Mouse (Mus musculus) MN1 (cell line): Measurements from ENCODE around the gene 4930470P17Rik.
A peak's percentile ranks its signal among the peaks of the same experiment; 100 is the strongest.

Experiments
- DNase-seq: peaks from one replicate; pipeline ENCODE4 v3.0.0-alpha.2; 2016; ENCODE audit warnings: low spot score

The 4930470P17Rik gene

GRCm38 (mm10) chr2:170578588-170578987 lies 23.2 kb downstream of the 4930470P17Rik start:
- DNase-seq: no peak

- no peak for DNase-seq
These were observed 24.3 kb downstream of the 4930470P17Rik start for GRCm38 (mm10) chr2:170577502-170577901.

- DNase-seq: no peak
These were observed 25.7 kb downstream of the 4930470P17Rik start for GRCm38 (mm10) chr2:170576077-170576476.

- DNase-seq: no peak
These were observed 36.8 kb downstream of the 4930470P17Rik start for GRCm38 (mm10) chr2:170564995-170565394.

GRCm38 (mm10) chr2:170563956-170564855 lies 37.6 kb downstream of the 4930470P17Rik start:
- no peak for DNase-seq

- DNase-seq: no peak
These were observed 49.7 kb downstream of the 4930470P17Rik start for GRCm38 (mm10) chr2:170552088-170552487.

GRCm38 (mm10) chr2:170550240-170550639 lies 51.6 kb downstream of the 4930470P17Rik start:
- peak; percentile 74 for DNase-seq

- DNase-seq: no peak
These were observed 52.7 kb downstream of the 4930470P17Rik start for GRCm38 (mm10) chr2:170549146-170549545.

- DNase-seq: no peak
These were observed 53.8 kb downstream of the 4930470P17Rik start for GRCm38 (mm10) chr2:170548046-170548445.

- no peak for DNase-seq
These were observed 54.3 kb downstream of the 4930470P17Rik start for GRCm38 (mm10) chr2:170547526-170547925.

- no peak for DNase-seq
These were observed 56.1 kb downstream of the 4930470P17Rik start for GRCm38 (mm10) chr2:170545745-170546144.

GRCm38 (mm10) chr2:170544950-170545349 lies 56.9 kb downstream of the 4930470P17Rik start:
- no peak for DNase-seq

GRCm38 (mm10) chr2:170544159-170544558 lies 57.7 kb downstream of the 4930470P17Rik start:
- DNase-seq: no peak

- DNase-seq: no peak
These were observed 58.2 kb downstream of the 4930470P17Rik start for GRCm38 (mm10) chr2:170543625-170544024.

- no peak for DNase-seq
These were observed 62.6 kb downstream of the 4930470P17Rik start for GRCm38 (mm10) chr2:170539211-170539610.

- DNase-seq: no peak
These were observed 66.0 kb downstream of the 4930470P17Rik start for GRCm38 (mm10) chr2:170535841-170536240.

- DNase-seq: no peak
These were observed 67.0 kb downstream of the 4930470P17Rik start for GRCm38 (mm10) chr2:170534803-170535174.

GRCm38 (mm10) chr2:170534116-170534802 lies 67.6 kb downstream of the 4930470P17Rik start:
- DNase-seq: no peak

- DNase-seq: no peak
These were observed 71.6 kb downstream of the 4930470P17Rik start for GRCm38 (mm10) chr2:170530256-170530655.

- DNase-seq: no peak
These were observed 72.1 kb downstream of the 4930470P17Rik start for GRCm38 (mm10) chr2:170529766-170530165.
